Mouse (Mus musculus) neural tube, embryonic 10.5 days (tissue): ENCODE results near the gene Racgap1.

ENCODE experiments used
- DNase-seq: peaks from one replicate; pipeline ENCODE4 v3.0.0-alpha.2; 2017; ENCODE audit warnings: low spot score; ENCODE audit errors: extremely low spot score

The Racgap1 gene

GRCm38 (mm10) chr15:99651163-99651872 lies at the start of gene Racgap1:
Gene Racgap1 (minus strand): TSS chr15:99651656.
- DNase-seq: peak; percentile 94

DNA sequence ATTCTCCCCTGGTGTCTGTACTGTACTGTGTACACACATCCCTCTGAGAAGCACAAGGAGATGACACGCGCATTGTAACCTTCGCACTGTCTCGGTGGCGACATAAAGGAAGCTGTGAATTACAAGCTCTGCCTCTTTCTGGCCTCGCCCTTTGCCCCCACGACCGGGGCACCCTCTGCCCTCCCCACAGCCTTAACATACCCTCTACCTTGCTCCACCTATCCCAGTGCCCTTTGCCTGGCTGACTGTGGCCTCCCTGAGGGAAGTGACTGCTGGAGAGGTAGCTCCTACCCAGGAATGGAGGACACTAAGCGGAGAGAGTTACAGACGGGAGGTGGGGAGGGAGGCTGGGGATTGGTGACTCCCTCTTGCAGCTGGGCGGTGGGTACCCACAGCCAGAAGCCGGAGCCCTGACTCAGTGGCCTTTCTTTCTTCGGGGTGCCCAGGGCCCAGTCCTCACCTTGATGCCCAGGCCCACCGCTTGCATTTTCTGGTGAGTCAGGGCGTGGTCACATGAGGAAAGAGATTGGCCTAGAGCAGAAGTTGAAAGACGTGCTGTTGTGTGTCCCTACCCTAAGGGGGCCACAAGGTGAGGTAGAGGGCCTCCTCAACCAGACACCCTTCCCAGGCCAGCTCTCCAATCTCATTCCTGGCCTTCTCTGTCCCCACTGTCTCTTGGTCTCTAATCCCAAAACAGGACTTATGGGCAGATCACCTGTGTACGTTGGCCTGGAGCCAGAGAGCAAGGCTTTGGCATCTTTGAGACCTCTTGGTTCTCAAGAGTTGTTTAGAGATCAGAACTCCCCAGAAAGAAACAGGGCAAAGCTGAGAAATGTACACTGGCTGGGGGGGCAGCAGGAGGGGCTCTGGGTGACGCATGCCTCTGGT lies 49.0 kb upstream of the Racgap1 start:
- no peak for DNase-seq

DNA sequence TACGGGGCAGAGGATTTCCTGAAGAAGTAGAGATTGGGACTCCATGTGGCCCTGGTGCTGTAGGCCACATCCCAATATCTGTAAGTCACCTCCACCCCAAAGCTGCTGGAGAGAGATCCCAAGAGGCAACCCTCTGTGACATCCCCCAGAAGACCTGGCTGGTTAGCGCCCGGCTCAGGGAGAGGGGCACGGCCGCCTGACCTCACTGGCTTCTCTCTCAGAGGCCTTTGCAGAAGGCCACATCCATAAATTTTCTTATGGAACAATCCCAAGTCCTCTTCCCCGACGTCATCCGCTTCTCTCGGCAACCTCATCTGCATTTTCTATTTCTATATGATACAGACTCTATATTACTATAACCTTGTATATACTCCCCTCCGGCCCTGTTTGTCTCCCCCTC lies 48.3 kb upstream of the Racgap1 start:
- no peak for DNase-seq

- no peak for DNase-seq
Observed at GRCm38 (mm10) chr15:99698533-99699085, 47.2 kb upstream of the Racgap1 start.

GRCm38 (mm10) chr15:99697309-99697708 lies 45.9 kb upstream of the Racgap1 start:
- DNase-seq: no peak

- DNase-seq: no peak
Observed at GRCm38 (mm10) chr15:99691976-99692375, 40.5 kb upstream of the Racgap1 start.

DNA sequence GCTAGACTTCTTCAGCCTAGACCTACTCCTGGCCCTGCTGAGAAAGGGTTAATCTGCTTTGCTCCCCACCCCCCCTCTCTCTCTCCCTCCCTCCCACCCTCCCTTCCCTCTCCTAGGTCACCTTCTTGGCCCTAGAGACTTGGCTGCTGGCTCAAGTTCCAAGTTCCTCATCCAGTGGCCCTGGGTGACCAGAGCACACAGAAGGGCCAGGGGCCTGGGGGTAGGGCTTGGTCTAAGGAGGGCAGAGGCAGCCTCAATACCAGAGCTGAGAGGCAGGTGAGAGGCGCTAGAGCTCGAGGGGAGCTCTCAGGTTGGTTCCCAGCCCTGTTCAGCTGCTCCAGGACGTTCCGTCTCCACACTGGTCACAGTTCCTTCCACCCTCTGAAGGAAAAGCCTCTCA lies 39.5 kb upstream of the Racgap1 start:
- DNase-seq: no peak

DNA sequence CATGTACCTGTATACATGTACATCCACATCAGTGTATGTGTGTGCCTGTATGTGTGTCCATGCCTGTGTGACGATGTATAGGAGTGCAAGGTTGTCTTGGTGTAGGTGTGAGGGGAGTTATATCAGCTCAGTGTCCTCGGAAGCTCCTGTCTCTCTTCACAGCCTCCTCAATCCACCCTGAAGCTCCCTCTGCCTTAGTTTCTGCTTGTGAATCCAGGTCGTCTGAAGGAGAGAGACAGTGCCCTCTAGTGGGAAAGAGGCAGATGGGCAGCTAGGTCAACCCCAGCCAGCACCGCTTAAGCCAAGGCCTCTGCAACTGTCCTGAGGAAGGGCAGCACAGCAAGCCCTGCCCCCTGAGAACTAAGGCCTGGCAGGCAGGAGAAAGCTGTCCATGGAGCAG lies 37.3 kb upstream of the Racgap1 start:
- DNase-seq: peak; percentile 70

GRCm38 (mm10) chr15:99684156-99684555 lies 32.7 kb upstream of the Racgap1 start:
- no peak for DNase-seq

DNA sequence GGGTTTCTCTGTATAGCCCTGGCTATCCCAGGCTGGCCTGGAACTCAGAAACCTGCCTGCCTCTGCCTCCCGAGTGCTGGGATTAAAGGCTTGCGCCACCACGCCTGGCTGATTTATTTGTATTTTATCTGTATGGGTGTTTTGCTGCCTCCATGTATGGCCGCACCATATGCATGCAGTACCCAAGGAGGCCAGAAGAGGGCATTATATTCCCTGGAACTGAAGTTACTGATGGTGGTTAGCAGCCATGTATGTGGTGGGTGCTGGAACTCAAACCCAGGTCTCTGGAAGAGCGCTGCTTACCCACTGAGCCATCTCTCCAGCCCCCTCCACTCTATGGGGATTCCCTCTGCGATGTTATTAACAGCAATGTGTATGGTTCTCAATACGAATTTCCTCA lies 31.4 kb upstream of the Racgap1 start:
- no peak for DNase-seq

GRCm38 (mm10) chr15:99679008-99679407 lies 27.6 kb upstream of the Racgap1 start:
- no peak for DNase-seq

GRCm38 (mm10) chr15:99678063-99678800 lies 26.8 kb upstream of the Racgap1 start:
- peak; percentile 43 for DNase-seq

DNA sequence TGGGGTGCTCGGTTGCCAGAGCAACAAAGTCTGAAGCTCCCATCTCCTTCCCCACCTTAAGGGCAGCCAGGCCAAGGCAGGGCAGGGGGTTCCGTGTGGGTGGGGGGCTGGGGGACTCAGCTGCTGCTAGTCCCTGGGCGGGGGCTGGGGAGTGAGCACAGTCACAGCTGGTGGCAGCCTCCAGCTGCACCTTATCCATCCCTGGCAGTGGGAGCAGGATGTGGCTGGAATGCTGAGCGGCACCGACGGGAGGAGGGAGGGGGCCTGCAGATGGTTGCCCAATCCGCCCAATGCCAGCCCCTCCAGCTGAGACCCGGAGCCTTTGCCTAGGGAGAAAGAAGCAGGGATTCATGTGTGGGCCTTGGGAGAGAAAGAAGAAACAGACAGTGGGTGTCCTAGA lies 25.6 kb upstream of the Racgap1 start:
- DNase-seq: no peak

GRCm38 (mm10) chr15:99674866-99675265 lies 23.4 kb upstream of the Racgap1 start:
- no peak for DNase-seq

- no peak for DNase-seq
Observed at GRCm38 (mm10) chr15:99671783-99672182, 20.3 kb upstream of the Racgap1 start.

GRCm38 (mm10) chr15:99670964-99671670 lies 19.7 kb upstream of the Racgap1 start:
- DNase-seq: peak; percentile 45

GRCm38 (mm10) chr15:99670154-99670821 lies 18.8 kb upstream of the Racgap1 start, which contains the start of gene Asic1:
Gene Asic1 (plus strand): TSS chr15:99670368.
- DNase-seq: peak; percentile 66

DNA sequence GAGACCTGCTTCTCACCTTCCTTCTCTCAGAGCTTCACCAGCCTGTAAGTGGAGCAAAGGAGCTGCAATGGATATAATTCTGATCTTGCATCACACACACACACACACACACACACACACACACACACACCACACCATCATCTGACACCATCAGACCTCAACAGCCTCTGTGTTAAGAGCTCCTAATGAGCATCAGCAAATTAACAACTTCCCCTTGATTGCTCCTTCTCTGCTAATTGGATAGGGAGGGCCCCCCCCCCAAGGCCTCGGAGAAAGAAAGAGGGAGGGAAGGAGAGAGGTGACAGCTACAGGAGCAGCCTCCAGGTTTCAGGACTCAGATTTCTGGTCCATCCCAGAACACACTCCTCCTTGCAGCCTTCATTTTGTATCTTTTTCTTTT lies 17.9 kb upstream of the Racgap1 start:
- no peak for DNase-seq

- DNase-seq: peak; percentile 78
Observed at GRCm38 (mm10) chr15:99668881-99669280, 17.4 kb upstream of the Racgap1 start.

GRCm38 (mm10) chr15:99667544-99667943 lies 16.1 kb upstream of the Racgap1 start:
- no peak for DNase-seq
